Mouse (Mus musculus): ENCODE measurements around the gene Pex10.
A peak's percentile ranks its signal among the peaks of the same experiment; 100 is the strongest.

Gene Pex10

DNA sequence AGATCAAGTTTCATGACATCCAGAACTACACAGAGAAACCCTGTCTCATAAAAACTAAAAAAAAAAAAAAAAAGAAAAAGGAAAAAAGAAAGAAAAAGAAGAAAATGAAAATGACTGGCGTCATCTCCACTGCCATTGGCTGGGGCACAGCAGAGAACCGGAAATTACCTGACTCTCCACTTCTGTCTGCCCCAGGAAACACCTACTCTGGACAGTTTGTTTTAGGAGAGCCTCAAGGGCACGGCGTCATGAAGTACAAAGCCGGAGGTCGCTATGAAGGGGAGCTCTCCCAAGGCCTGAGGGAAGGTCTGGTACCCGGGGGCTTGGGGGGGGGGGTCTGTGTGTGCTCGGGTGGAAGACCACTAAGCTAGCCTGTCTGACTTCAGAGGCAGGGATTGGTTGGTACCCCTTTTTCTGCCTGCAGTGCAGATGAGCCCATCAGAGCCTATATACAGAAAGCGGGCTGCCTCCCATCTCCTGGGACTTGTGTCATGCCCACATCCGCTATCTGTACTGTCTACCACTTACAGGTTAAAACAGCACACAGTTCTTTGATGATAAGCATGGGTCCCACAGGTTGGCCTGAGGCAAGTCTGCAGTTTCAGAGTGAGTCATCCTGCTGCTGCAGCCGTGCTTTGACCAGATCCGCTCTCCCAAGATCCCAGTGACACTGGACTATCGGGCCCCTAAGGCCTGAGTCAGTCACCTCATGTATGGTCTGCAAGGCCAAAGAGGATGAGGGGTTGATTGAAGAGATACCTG is 24.1 kb downstream of the Pex10 start:
- DNase-seq (ENCODE audit: low read depth in 2 of 2, low spot score in 2 of 2) = no peak

DNA sequence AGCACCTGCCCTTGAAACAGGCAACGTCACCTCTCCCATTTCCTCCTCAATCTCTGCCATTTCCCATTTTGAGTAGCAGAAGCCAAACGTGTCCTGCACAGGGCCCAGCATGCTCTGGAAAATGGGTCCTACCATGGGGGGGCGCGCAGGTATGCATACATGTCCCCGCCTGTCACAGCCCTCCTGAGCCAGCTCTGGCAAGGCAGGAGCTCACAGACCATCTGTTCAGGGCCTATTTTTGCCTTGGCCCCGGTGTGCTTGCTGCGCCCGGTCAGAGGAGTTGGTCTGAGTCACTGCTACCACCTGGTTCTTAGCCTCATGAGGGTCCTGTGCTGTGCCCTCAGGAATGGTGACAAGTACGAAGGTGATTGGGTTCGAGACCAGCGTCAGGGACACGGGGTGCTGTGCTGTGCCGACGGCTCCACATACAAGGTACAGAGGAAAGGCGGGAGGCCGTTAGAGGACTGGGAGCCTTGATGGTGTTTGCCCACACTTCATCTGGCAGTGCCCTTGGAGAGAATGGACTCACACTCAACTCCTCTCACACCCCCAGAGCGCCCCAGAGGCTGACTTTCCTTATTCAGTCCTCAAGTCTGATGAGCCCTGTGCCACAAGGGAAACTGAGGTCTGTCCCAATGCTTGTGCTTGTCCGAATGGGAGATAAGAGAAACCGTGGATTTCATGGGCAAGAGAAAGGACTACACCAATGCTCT is 26.1 kb downstream of the Pex10 start:
- no peak for DNase-seq (ENCODE audit: low read depth in 2 of 2, low spot score in 2 of 2)

GRCm38 (mm10) chr4:155093431-155094149 is 26.8 kb downstream of the Pex10 start:
- DNase-seq (ENCODE audit: low read depth in 2 of 2, low spot score in 2 of 2) = no peak

GRCm38 (mm10) chr4:155094565-155094964 is 27.7 kb downstream of the Pex10 start:
- peak; percentile 50 to 52 for DNase-seq (ENCODE audit: low read depth in 2 of 2, low spot score in 2 of 2)

GRCm38 (mm10) chr4:155095238-155095900 is 28.6 kb downstream of the Pex10 start:
- DNase-seq (ENCODE audit: low read depth in 2 of 2, low spot score in 2 of 2) = peak; percentile 81 to 83

GRCm38 (mm10) chr4:155095967-155096366 is 29.2 kb downstream of the Pex10 start:
- no peak for DNase-seq (ENCODE audit: low read depth in 2 of 2, low spot score in 2 of 2)

- no peak for DNase-seq (ENCODE audit: low read depth in 2 of 2, low spot score in 2 of 2)
Measured at GRCm38 (mm10) chr4:155097452-155097851, 30.6 kb downstream of the Pex10 start.

- no peak for DNase-seq (ENCODE audit: low read depth in 2 of 2, low spot score in 2 of 2)
Measured at GRCm38 (mm10) chr4:155098572-155098971, 31.8 kb downstream of the Pex10 start.

DNA sequence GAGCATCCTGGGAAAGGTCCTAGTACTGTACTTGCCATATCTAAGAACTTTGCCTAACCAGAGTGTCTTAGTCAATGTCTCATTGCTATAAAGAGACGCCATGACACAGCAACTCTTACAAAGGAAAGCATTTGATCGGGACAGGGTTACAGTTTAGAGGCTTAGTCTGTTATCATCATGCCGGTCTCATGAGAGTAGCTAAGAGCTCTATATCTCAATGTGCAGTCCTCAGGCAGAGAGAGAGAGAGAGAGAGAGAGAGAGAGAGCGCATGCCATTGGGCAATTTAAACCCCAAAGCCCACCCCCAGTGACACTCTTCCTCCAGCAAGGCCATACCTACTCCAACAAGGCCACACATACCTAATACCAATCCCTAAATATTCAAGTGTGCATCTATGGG is 41.1 kb downstream of the Pex10 start:
- DNase-seq (ENCODE audit: low read depth in 2 of 2, low spot score in 2 of 2) = no peak

DNA sequence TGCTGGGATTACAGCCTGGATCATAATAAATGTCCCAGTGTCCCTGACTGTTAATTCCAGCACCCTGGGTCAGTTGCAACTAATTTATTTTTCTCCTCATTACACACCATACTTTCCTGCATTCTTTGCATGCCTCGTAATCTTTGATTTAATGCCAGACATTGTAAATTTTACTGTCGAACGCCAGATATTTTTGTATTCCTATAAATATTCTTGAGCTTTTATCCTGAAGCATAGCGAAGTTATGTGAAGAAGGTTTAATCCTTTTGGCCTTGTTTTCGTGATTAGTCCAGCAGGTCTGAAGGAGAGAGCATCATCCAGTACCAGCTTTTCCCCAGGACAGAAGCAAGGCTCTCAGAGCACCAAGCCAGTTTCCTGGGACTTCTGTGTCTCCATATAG is 42.7 kb downstream of the Pex10 start:
- DNase-seq (ENCODE audit: low read depth in 2 of 2, low spot score in 2 of 2) = no peak

- DNase-seq (ENCODE audit: low read depth in 2 of 2, low spot score in 2 of 2) = no peak
Measured at GRCm38 (mm10) chr4:155113766-155114410, 47.1 kb downstream of the Pex10 start.

DNA sequence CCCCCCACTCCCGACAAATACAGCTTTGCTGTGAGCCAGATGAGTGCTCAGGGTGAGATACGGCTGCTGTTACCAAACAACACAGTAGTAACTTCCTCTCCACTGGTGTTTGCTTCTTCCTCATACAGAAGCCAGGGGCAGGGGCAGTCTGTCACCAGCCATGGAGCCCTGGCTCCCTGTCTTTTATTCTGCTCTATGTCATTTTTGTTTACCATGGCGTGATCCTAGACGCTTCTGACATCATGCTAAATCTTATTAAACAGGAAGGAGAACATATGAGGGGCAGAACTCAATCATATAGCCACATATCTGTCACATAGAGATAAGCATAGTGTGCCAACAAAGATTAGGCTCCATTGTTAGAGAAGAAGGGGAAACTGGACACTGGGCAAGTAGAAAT is 49.8 kb downstream of the Pex10 start:
- DNase-seq (ENCODE audit: low read depth in 2 of 2, low spot score in 2 of 2) = no peak

- no peak for DNase-seq (ENCODE audit: low read depth in 2 of 2, low spot score in 2 of 2)
Measured at GRCm38 (mm10) chr4:155117396-155117978, 50.7 kb downstream of the Pex10 start.

DNA sequence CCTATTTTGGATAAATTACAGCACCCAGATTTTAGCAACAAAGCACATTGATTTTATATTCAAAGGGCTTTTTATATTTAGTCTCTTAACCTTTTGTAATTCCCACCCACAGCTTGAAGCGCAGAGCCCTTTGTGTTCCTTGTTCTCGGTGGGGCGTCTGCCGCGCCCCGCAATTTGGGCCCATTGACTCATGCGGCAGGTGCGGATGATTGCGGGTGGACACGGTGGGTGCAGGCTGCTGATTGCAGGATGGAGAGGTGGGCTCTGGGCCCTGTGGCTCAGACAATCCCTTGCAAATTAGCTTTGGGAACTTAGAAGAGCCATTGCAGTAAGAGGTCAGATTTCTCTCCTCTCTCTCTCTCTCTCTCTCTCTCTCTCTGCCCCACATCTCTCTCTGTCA is 51.5 kb downstream of the Pex10 start:
- DNase-seq (ENCODE audit: low read depth in 2 of 2, low spot score in 2 of 2) = no peak

GRCm38 (mm10) chr4:155120038-155120437 is 53.2 kb downstream of the Pex10 start:
- no peak for DNase-seq (ENCODE audit: low read depth in 2 of 2, low spot score in 2 of 2)

GRCm38 (mm10) chr4:155120583-155120982 is 53.8 kb downstream of the Pex10 start:
- no peak for DNase-seq (ENCODE audit: low read depth in 2 of 2, low spot score in 2 of 2)

- DNase-seq (ENCODE audit: low read depth in 2 of 2, low spot score in 2 of 2) = no peak
Measured at GRCm38 (mm10) chr4:155121222-155121621, 54.4 kb downstream of the Pex10 start.
